Mouse (Mus musculus): ENCODE measurements around the gene Atg10. TPM values are rescaled to one million over a fixed set of nuclear protein-coding genes. Genes with fewer than 3 reads are reported as not detected.
A peak's percentile ranks its signal among the peaks of the same experiment; 100 is the strongest.

Gene Atg10
- polyA plus RNA-seq, 1 experiment from 2014 or later: 4.8 TPM

DNA sequence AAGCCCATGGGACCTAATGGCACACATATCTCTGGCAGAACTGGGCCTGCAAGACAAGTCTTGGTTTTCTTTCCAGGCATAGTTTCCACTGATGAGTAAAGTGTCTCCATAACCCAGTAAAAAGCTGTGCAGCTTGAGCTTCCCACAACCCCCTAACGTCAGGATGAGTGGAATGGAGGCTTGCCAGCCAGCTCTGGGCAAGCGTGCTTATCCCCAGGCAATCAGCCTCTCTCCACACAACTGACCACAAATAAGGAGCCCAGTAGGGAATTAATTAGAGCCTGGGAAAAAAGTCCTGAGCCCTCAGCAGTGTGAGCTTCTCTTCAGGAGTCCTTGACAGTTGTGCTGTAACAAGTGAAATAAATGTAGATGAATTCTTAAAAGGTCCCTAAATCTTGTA is 327.7 kb downstream of the Atg10 start:
- Histone ChIP-seq H3K27ac (ENCODE audit: low read depth) (no peak overlapping the region), H3K9me3 (ENCODE audit: low read length) (peaks cover 4% of the 10 kb centered on the region; the same call in 1 of the 2 replicates), H3K27me3 (ENCODE audit: insufficient read depth, low read length) (no peaks in the 10 kb centered on the region), H3K4me1 (ENCODE audit: insufficient read depth) (no peaks in the 10 kb centered on the region), H3K4me3 (ENCODE audit: low read depth, low read length) (no peak overlapping the region), H3K9ac (replicated peaks) (no peak overlapping the region), H3K4me2 (ENCODE audit: low read depth, low read length) (no peak overlapping the region), H3K36me3 (replicated peaks; ENCODE audit: insufficient read depth, low read length) (no peaks in the 10 kb centered on the region)
- TF ChIP-seq EP300 (IDR thresholded peaks at IDR 0.05; ENCODE audit: low read depth) (no peak), CTCF (IDR thresholded peaks at IDR 0.05; ENCODE audit: low read depth) (no peak)
- DNase-seq (no peak), ATAC-seq (no peak)
- WGBS (ENCODE audit: insufficient replicate concordance): 82% methylated on average over 2 of the region's 2 CpGs

- Histone ChIP-seq H3K27ac (ENCODE audit: low read depth) (no peak overlapping the region), H3K4me3 (ENCODE audit: low read depth, low read length) (no peak overlapping the region), H3K4me2 (ENCODE audit: low read depth, low read length) (no peak overlapping the region), H3K9me3 (ENCODE audit: low read length) (peaks cover 4% of the 10 kb centered on the region; the same call in 1 of the 2 replicates), H3K9ac (replicated peaks) (no peak overlapping the region), H3K36me3 (replicated peaks; ENCODE audit: insufficient read depth, low read length) (no peaks in the 10 kb centered on the region), H3K27me3 (ENCODE audit: insufficient read depth, low read length) (no peaks in the 10 kb centered on the region), H3K4me1 (ENCODE audit: insufficient read depth) (peaks cover 4% of the 10 kb centered on the region)
- 84% methylated on average over 4 of the region's 4 CpGs for WGBS (ENCODE audit: insufficient replicate concordance)
- DNase-seq: no peak
- TF ChIP-seq CTCF (IDR thresholded peaks at IDR 0.05; ENCODE audit: low read depth) (no peak), EP300 (IDR thresholded peaks at IDR 0.05; ENCODE audit: low read depth) (no peak)
- ATAC-seq: no peak
Observed at GRCm38 (mm10) chr13:90894819-90895218, 328.9 kb downstream of the Atg10 start.

- H3K4me2 ChIP-seq (ENCODE audit: low read depth, low read length): no peak overlapping the region; the same call in 1 of the 2 replicates
- 56% methylated on average over 5 of the region's 5 CpGs for WGBS (ENCODE audit: insufficient replicate concordance)
- peak; percentile 81 for ATAC-seq
- peaks cover 6% of the 10 kb centered on the region for H3K4me1 ChIP-seq (ENCODE audit: insufficient read depth)
- no peaks in the 10 kb centered on the region for H3K36me3 ChIP-seq (replicated peaks; ENCODE audit: insufficient read depth, low read length)
- H3K27ac ChIP-seq (ENCODE audit: low read depth): peak overlapping the region; percentile 48; the same call in 1 of the 2 replicates
- no peak for TF ChIP-seq CTCF (IDR thresholded peaks at IDR 0.05; ENCODE audit: low read depth)
- peak; percentile 96 for TF ChIP-seq EP300 (IDR thresholded peaks at IDR 0.05; ENCODE audit: low read depth)
- no peak overlapping the region for H3K9ac ChIP-seq (replicated peaks)
- DNase-seq: no peak
- no peaks in the 10 kb centered on the region for H3K9me3 ChIP-seq (ENCODE audit: low read length)
- no peaks in the 10 kb centered on the region for H3K27me3 ChIP-seq (ENCODE audit: insufficient read depth, low read length)
- H3K4me3 ChIP-seq (ENCODE audit: low read depth, low read length): no peak overlapping the region
Observed at GRCm38 (mm10) chr13:90890111-90890510, 333.7 kb downstream of the Atg10 start.

DNA sequence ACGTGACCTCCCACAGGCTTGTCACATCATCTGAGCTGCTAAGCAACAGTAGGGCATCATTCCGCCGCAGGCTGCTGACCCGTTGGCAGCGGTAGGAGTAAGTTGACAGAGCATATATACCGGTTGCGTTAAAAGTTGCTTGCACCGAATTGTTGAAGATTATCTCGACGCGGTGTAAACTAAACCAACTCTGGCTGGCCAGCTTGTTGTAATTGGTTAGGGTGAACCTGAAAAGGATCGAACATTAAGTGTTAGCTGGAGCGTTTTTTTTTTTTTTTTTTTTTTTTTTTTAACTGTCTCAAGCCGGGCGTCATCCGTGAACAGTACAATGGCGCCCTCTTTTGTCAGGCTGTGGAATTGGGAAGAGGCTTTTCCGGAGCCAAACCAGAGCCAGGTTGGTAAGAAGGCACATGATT is 337.2 kb downstream of the Atg10 start:
- peak overlapping the region; percentile 40 for H3K4me3 ChIP-seq (ENCODE audit: low read depth, low read length)
- no peaks in the 10 kb centered on the region for H3K27me3 ChIP-seq (ENCODE audit: insufficient read depth, low read length)
- H3K9me3 ChIP-seq (ENCODE audit: low read length): no peaks in the 10 kb centered on the region
- under 1% methylated on average over 18 of the region's 18 CpGs for WGBS (ENCODE audit: insufficient replicate concordance)
- DNase-seq (peak; percentile 78), ATAC-seq (peak; percentile 72)
- no peak overlapping the region for H3K27ac ChIP-seq (ENCODE audit: low read depth)
- H3K4me2 ChIP-seq (ENCODE audit: low read depth, low read length): peak overlapping the region; percentile 77
- H3K9ac ChIP-seq (replicated peaks): no peak overlapping the region
- H3K4me1 ChIP-seq (ENCODE audit: insufficient read depth): peaks cover 6% of the 10 kb centered on the region
- TF ChIP-seq CTCF (IDR thresholded peaks at IDR 0.05; ENCODE audit: low read depth) (peak; percentile 82), EP300 (IDR thresholded peaks at IDR 0.05; ENCODE audit: low read depth) (no peak)
- no peaks in the 10 kb centered on the region for H3K36me3 ChIP-seq (replicated peaks; ENCODE audit: insufficient read depth, low read length)

- WGBS (ENCODE audit: insufficient replicate concordance): 33% methylated on average over 13 of the region's 13 CpGs
Observed at GRCm38 (mm10) chr13:90885856-90886532, 337.8 kb downstream of the Atg10 start.

More at GRCm38 (mm10) chr13:90885856-90886532, 337.8 kb downstream of the Atg10 start:
- H3K27ac ChIP-seq (ENCODE audit: low read depth): no peak overlapping the region
- no peak for TF ChIP-seq CTCF (IDR thresholded peaks at IDR 0.05; ENCODE audit: low read depth)
- no peak for TF ChIP-seq EP300 (IDR thresholded peaks at IDR 0.05; ENCODE audit: low read depth)
- H3K4me1 ChIP-seq (ENCODE audit: insufficient read depth): peaks cover 6% of the 10 kb centered on the region
- DNase-seq (peak; percentile 17), ATAC-seq (peak; percentile 45)
- H3K4me2 ChIP-seq (ENCODE audit: low read depth, low read length): peak overlapping the region; percentile 77
- no peaks in the 10 kb centered on the region for H3K27me3 ChIP-seq (ENCODE audit: insufficient read depth, low read length)
- no peaks in the 10 kb centered on the region for H3K36me3 ChIP-seq (replicated peaks; ENCODE audit: insufficient read depth, low read length)
- H3K4me3 ChIP-seq (ENCODE audit: low read depth, low read length): peak overlapping the region; percentile 40
- no peaks in the 10 kb centered on the region for H3K9me3 ChIP-seq (ENCODE audit: low read length)
- H3K9ac ChIP-seq (replicated peaks): no peak overlapping the region

Other genes starting within 250 kb of the Atg10 start
- 18.8 and 21.6 TPM in 2 replicates for gene Ssbp2, start 236.3 kb upstream of the Atg10 start, polyA plus RNA-seq (2015; fragmentation: Nextera tagmentation; extraction: Ambion mirVana)